Mouse (Mus musculus) neural tube, embryonic 13.5 days (tissue): ENCODE data around the gene Nt5c3. TPM values are rescaled to one million over a fixed set of nuclear protein-coding genes. Genes with fewer than 3 reads are reported as not detected.
"Not testable (repeated sequence)": the region's sequence is repeated elsewhere in the genome, so short reads cannot be mapped to it uniquely, and the experiment has no call there.

ENCODE experiments used
- ATAC-seq: fragments of 200-750 bp; cut with Nextera tagmentation; 2 replicates; pipeline ENCODE4 v1.8.0; 2017; ENCODE audit warnings: low read depth, mild to moderate bottlenecking, moderate TSS enrichment, moderate library complexity
- H3K27ac ChIP-seq: fragments of 300-500 bp; sonication (generic); replicated peaks from 2 replicates; pipeline ENCODE4 v1.5.1; 2015; ENCODE audit warnings: moderate library complexity, mild to moderate bottlenecking, inconsistent platforms
- H3K27me3 ChIP-seq: fragments of 300-500 bp; sonication (generic); 2 replicates; pipeline ENCODE4 v1.6.1; 2015; ENCODE audit warnings: mild to moderate bottlenecking, inconsistent platforms
- H3K36me3 ChIP-seq: fragments of 300-500 bp; sonication (generic); 2 replicates; pipeline ENCODE4 v1.6.1; 2015; ENCODE audit warnings: mild to moderate bottlenecking, inconsistent platforms
- H3K4me1 ChIP-seq: fragments of 300-500 bp; sonication (generic); replicated peaks from 2 replicates; pipeline ENCODE4 v1.6.1; 2015; ENCODE audit warnings: inconsistent platforms
- H3K4me2 ChIP-seq: fragments of 300-500 bp; sonication (generic); 2 replicates; pipeline ENCODE4 v1.6.1; 2015; ENCODE audit warnings: inconsistent platforms, mild to moderate bottlenecking, moderate library complexity
- H3K4me3 ChIP-seq: fragments of 300-500 bp; sonication (generic); 2 replicates; pipeline ENCODE4 v1.5.1; 2015; ENCODE audit warnings: mild to moderate bottlenecking, inconsistent platforms
- H3K9ac ChIP-seq: fragments of 300-500 bp; sonication (generic); 2 replicates; pipeline ENCODE4 v1.6.1; 2015; ENCODE audit warnings: moderate library complexity, mild to moderate bottlenecking, inconsistent platforms
- H3K9me3 ChIP-seq: fragments of 300-500 bp; sonication (generic); 2 replicates; pipeline ENCODE4 v1.6.1; 2016; ENCODE audit warnings: inconsistent platforms
- WGBS: fragments of 180-500 bp; shearing (Covaris S2); methylation state at CpG from one replicate; pipeline ENCODE4 v1.1.7; 2015; 5-methylcytosine and 5-hydroxymethylcytosine counted together
- polyA plus RNA-seq: library from polyadenylated mRNA; unstranded; fragments of >200 nt; fragmentation: Nextera tagmentation; extraction: Ambion mirVana; gene quantifications from 2 replicates; pipeline ENCODE4 v1.2.1, GENCODE M21; 2015

The Nt5c3 gene
- polyA plus RNA-seq, 1 experiment from 2014 or later = 147 TPM

DNA sequence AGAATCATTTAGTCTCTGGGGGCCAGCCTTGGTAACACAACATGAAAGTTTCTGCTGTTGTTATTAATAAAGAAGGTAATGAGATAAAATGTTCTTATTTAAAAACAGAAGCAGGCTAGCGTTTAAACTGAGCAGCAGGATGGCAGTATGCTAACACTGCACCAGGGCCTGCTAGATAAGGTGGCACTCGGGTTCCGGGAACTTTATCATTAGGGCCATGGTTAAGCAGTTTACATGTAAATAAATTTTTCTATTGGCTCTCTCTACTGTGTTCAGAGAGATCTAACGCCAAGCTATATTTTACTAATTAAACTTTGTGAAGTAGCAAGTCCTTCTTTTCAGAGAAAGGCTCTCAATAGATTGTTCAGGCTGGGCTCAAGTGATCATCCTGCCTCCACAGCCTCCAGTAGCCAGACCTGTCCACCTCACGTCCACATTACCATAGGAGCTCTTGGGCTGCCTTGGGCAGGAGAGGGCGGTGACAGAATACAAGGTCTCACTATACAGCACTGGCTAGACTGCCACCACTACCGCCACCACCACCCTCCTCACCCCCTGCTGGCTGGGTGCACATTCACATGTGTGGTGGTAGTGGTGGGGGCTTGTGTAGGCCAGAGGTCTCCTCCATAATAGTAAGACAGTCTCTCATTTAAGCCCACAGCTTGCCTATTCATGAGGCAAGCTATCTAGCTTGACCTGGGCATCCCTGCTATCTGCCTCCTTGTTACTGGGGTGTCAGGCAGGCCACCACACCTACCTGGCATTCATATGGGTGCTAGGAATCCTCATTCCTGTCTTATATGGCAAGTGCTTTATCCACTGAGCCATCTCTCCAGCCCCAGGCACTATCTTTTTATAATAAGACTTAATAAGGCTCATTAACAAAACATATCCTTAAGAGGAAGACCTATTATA lies 20.9 kb downstream of the Nt5c3 start:
- Histone ChIP-seq H3K27ac (0 out of 2 replicates have a peak overlapping the region, but pooled peaks have one; percentile 3), H3K27me3 (no peaks in the 10 kb centered on the region), H3K4me1 (peaks cover 44% of the 10 kb centered on the region), H3K9ac (no peak overlapping the region), H3K9me3 (no peaks in the 10 kb centered on the region), H3K36me3 (no peaks in the 10 kb centered on the region), H3K4me3 (no peak overlapping the region), H3K4me2 (no peak overlapping the region)
- 80% methylated on average over 7 of the region's 7 CpGs for WGBS
- ATAC-seq = 0 out of 2 replicates have a peak, but pooled peaks have one; percentile 50

DNA sequence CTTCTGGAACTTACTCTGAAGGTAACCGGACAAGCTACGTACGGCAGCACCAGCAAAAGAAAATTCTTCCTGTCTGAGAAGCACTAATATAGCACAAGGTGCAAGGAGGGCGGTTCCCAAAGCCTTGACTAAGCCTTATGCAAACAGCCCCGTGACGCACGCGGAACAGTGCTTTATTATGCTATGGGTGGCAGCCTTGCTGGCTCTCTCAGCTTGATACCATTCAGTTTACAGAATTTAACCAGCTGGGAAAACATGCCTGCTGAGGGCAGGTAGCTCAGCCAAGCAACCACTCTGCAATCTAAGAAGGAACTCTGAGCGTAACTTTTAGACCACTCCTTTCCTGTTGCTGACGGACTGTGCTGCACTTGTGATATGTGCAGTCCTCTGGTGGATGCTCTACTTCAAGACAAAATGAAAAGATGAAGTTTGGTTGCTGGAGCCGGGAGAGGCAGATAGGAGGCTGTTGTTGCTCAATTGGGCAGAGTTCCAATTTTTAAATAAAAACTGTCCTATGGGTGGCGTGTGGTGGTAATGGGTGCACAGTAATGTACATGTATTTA lies 21.8 kb downstream of the Nt5c3 start:
- Histone ChIP-seq H3K4me3 (no peak overlapping the region), H3K27me3 (no peaks in the 10 kb centered on the region), H3K9ac (no peak overlapping the region), H3K9me3 (no peaks in the 10 kb centered on the region), H3K36me3 (no peaks in the 10 kb centered on the region), H3K4me1 (peaks cover 38% of the 10 kb centered on the region), H3K4me2 (peak overlapping the region; percentile 22), H3K27ac (no peak overlapping the region)
- WGBS = 35% methylated on average over 12 of the region's 12 CpGs
- no peak for ATAC-seq

DNA sequence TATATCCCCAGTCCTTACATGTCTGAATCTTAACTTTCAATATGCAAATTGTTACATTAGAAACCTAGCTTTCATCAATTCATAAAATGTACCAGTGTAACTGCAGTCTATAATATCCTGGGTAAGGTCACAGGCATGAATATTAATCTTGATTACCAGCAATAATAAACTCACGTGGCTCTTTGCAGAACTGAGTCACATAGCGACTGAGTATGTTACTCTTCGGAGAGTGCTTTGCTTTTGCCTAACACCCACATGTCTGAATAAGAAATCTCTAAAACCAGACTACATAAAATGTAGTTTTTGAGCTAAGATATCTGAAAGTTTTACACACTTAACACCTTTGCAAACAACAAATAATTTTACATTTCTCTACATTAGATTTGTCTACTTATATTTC lies 22.4 kb downstream of the Nt5c3 start:
- Histone ChIP-seq H3K9ac (no peak overlapping the region), H3K4me3 (no peak overlapping the region), H3K27me3 (no peaks in the 10 kb centered on the region), H3K36me3 (no peaks in the 10 kb centered on the region), H3K9me3 (no peaks in the 10 kb centered on the region), H3K4me2 (no peak overlapping the region), H3K27ac (no peak overlapping the region), H3K4me1 (peaks cover 37% of the 10 kb centered on the region)
- WGBS = 58% methylated on average over 3 of the region's 3 CpGs
- no peak for ATAC-seq

DNA sequence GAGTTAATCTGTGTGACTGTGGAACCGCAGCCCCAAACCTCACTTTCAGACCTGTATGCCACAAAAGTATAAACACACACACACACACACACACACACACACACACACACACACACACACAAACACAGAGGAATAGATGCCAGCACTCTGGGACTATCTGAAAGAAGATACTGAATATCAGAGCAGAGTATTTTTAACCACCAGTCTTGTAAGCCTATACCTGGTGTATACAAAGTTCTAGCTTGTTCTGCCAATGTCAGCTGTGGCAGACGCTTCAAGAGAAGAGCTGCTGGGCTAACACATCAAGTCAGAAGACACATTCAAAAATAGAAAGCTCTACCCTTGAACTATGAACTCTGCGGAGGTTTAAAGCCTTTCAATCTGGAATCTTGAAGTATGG lies 24.1 kb downstream of the Nt5c3 start:
- Histone ChIP-seq H3K4me1 (peaks cover 27% of the 10 kb centered on the region), H3K27me3 (no peaks in the 10 kb centered on the region), H3K9ac (no peak overlapping the region), H3K9me3 (no peaks in the 10 kb centered on the region), H3K4me2 (no peak overlapping the region), H3K4me3 (no peak overlapping the region), H3K27ac (no peak overlapping the region), H3K36me3 (no peaks in the 10 kb centered on the region)
- 92% methylated on average over 3 of the region's 3 CpGs for WGBS
- ATAC-seq = no peak

GRCm38 (mm10) chr6:56890762-56891161 lies 33.0 kb downstream of the Nt5c3 start:
- Histone ChIP-seq H3K4me2 (no peak overlapping the region), H3K4me1 (no peaks in the 10 kb centered on the region), H3K9me3 (no peaks in the 10 kb centered on the region; the same call in 1 of the 2 replicates), H3K9ac (no peak overlapping the region), H3K27me3 (no peaks in the 10 kb centered on the region), H3K27ac (no peak overlapping the region), H3K36me3 (peaks cover 42% of the 10 kb centered on the region), H3K4me3 (no peak overlapping the region)
- no peak for ATAC-seq
- WGBS = 91% methylated on average over 2 of the region's 2 CpGs

DNA sequence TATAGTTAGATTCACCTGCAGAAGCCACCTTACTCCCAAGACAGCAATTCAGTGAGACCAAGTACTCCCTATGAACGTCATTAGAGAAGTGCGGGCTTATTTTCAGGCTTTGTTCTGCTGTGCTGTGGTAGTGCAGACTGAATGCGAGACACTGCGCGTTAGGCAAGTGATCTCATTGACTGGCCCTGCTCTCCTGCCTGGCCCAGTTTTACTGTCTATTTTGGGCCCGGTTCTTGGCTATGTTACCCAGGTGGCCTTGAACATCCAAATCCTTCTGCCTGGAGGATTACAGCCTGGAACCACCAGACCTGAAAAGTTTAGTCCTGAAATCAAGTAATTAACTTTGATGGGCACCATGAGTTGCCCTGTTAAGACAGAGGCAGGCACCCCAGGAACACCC lies 35.2 kb downstream of the Nt5c3 start:
- WGBS = 92% methylated on average over 6 of the region's 6 CpGs
- Histone ChIP-seq H3K36me3 (peaks cover 52% of the 10 kb centered on the region), H3K27ac (no peak overlapping the region), H3K9me3 (no peaks in the 10 kb centered on the region; the same call in 1 of the 2 replicates), H3K4me1 (no peaks in the 10 kb centered on the region), H3K27me3 (no peaks in the 10 kb centered on the region), H3K4me3 (no peak overlapping the region), H3K9ac (no peak overlapping the region), H3K4me2 (no peak overlapping the region)
- ATAC-seq = no peak

GRCm38 (mm10) chr6:56879352-56879955 lies 44.3 kb downstream of the Nt5c3 start:
- H3K27me3 ChIP-seq = no peaks in the 10 kb centered on the region
- no peak overlapping the region for H3K4me3 ChIP-seq
- H3K4me2 ChIP-seq = no peak overlapping the region
- H3K27ac ChIP-seq = no peak overlapping the region
- peaks cover 40% of the 10 kb centered on the region for H3K36me3 ChIP-seq
- no peak for ATAC-seq
- no peaks in the 10 kb centered on the region for H3K4me1 ChIP-seq
- 91% methylated on average over 1 of the region's 1 CpGs for WGBS
- no peak overlapping the region for H3K9ac ChIP-seq
- H3K9me3 ChIP-seq = no peaks in the 10 kb centered on the region

DNA sequence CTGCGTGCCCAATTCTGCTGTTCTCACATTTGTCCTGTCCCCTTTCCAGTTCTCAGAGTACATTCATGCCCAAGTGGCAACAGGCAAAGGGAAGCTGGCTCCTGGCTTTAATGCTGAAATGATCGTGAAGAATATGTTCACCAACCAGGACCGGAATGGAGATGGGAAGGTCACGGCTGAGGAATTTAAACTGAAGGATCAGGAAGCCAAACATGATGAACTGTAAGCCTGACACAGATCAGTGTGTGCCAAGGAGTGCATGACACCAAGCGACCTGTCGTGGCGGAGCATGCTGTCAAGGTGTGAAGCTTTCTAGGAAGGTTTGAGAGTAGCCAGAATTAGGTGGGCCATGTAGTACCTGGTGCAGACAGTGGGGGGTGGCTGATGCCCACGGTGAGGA lies 45.7 kb downstream of the Nt5c3 start:
- 95% methylated on average over 8 of the region's 8 CpGs for WGBS
- Histone ChIP-seq H3K4me3 (no peak overlapping the region), H3K4me1 (no peaks in the 10 kb centered on the region), H3K27ac (no peak overlapping the region), H3K9me3 (no peaks in the 10 kb centered on the region), H3K9ac (no peak overlapping the region), H3K36me3 (peaks cover 31% of the 10 kb centered on the region), H3K27me3 (no peaks in the 10 kb centered on the region), H3K4me2 (no peak overlapping the region)
- ATAC-seq = no peak

GRCm38 (mm10) chr6:56876870-56877269 lies 46.9 kb downstream of the Nt5c3 start:
- Histone ChIP-seq H3K36me3 (peaks cover 21% of the 10 kb centered on the region), H3K27me3 (no peaks in the 10 kb centered on the region), H3K4me2 (no peak overlapping the region), H3K27ac (no peak overlapping the region), H3K4me1 (no peaks in the 10 kb centered on the region), H3K4me3 (no peak overlapping the region), H3K9me3 (no peaks in the 10 kb centered on the region), H3K9ac (no peak overlapping the region)
- ATAC-seq = no peak
- 91% methylated on average over 4 of the region's 4 CpGs for WGBS

DNA sequence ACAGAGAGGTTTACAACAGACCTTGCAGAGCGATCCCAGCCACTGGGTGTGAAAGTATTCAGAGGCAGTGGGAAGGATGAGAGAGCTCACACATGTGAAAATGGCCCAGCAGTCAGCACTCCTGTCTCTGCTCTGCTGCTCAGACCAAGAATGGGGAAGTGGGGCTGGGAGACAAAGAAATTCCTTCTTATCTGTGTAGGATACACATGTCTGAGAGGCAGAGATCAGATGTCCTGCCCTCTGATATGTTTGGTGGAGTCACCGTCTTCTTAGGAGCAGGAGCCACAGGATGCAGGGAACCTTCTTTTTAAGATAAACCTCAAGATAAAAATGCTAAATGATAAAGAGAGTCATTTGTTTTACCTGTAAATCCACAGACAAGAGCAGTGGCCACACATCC lies 53.7 kb downstream of the Nt5c3 start:
- H3K36me3 ChIP-seq = no peaks in the 10 kb centered on the region
- no peak overlapping the region for H3K27ac ChIP-seq
- no peak overlapping the region for H3K9ac ChIP-seq
- WGBS = 97% methylated on average over 2 of the region's 2 CpGs
- no peaks in the 10 kb centered on the region for H3K4me1 ChIP-seq
- no peak overlapping the region for H3K4me2 ChIP-seq
- H3K9me3 ChIP-seq = no peaks in the 10 kb centered on the region
- ATAC-seq = no peak
- H3K27me3 ChIP-seq = no peaks in the 10 kb centered on the region
- H3K4me3 ChIP-seq = no peak overlapping the region

DNA sequence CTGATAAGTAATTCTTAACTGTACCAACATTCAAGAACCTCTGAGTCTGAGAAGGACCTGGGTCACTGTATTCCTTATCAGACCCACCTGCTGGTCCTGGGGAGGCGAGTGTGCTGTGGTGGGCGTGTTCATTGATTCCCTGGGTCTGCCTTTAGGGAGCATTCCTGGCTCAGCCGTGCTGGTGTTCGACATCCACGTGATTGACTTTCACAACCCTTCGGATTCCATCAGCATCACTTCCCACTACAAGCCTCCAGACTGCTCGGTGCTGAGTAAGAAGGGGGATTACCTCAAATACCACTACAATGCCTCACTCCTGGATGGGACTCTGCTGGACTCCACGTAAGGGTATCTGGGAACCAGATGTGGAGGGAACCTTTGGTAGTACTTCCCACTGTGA lies 55.2 kb downstream of the Nt5c3 start:
- Histone ChIP-seq H3K9ac (no peak overlapping the region), H3K4me1 (no peaks in the 10 kb centered on the region), H3K9me3 (no peaks in the 10 kb centered on the region), H3K4me2 (no peak overlapping the region), H3K27me3 (no peaks in the 10 kb centered on the region), H3K27ac (no peak overlapping the region), H3K4me3 (no peak overlapping the region), H3K36me3 (no peaks in the 10 kb centered on the region)
- no peak for ATAC-seq
- WGBS = 82% methylated on average over 8 of the region's 8 CpGs

- not testable (repeated sequence) for H3K4me2 ChIP-seq, H3K4me3 ChIP-seq, H3K36me3 ChIP-seq, H3K27ac ChIP-seq, H3K9ac ChIP-seq, H3K9me3 ChIP-seq, H3K4me1 ChIP-seq, ATAC-seq, H3K27me3 ChIP-seq
- WGBS = 84% methylated on average over 1 of the region's 1 CpGs
Measured at GRCm38 (mm10) chr6:56866899-56867298, 56.8 kb downstream of the Nt5c3 start.
